Mouse (Mus musculus): Measurements from ENCODE around the gene Abca8a. TPM values are rescaled to one million over a fixed set of nuclear protein-coding genes. Genes with fewer than 3 reads are reported as not detected.

Gene Abca8a
- total and polyA plus RNA-seq, 3 experiments, result not detected

GRCm38 (mm10) chr11:109991270-109991669, 104.5 kb downstream of the Abca8a start:
- H3K36me3 ChIP-seq (ENCODE audit: control insufficient read depth in 1 of 2, insufficient read depth in 2 of 2, low read length in 2 of 2), result no peaks in the 10 kb centered on the region
- H3K4me1 ChIP-seq (ENCODE audit: control insufficient read depth in 1 of 2, insufficient read depth in 2 of 2, low read length in 2 of 2), result no peaks in the 10 kb centered on the region
- H3K27ac ChIP-seq (ENCODE audit: control insufficient read depth, low read depth, low read length), result no peak overlapping the region
- peak; percentile 51 for DNase-seq (ENCODE audit: low read depth, low spot score)
- no peak overlapping the region for H3K9ac ChIP-seq (ENCODE audit: control insufficient read depth, low read depth, low read length, poor library complexity, severe bottlenecking)
- no peaks in the 10 kb centered on the region for H3K27me3 ChIP-seq (ENCODE audit: control insufficient read depth in 1 of 2, insufficient read depth in 2 of 2, low read length in 2 of 2)
- H3K9me3 ChIP-seq (replicated peaks; ENCODE audit: insufficient read depth, low read length), result no peaks in the 10 kb centered on the region
- no peaks in the 10 kb centered on the region for H3K79me2 ChIP-seq (ENCODE audit: control insufficient read depth, insufficient read depth, low read length, poor library complexity)
- H3K4me3 ChIP-seq (ENCODE audit: control insufficient read depth in 1 of 2, insufficient read depth in 1 of 2, low read depth in 2 of 2, low read length in 2 of 2), result no peak overlapping the region
- TF ChIP-seq GATA1 (IDR thresholded peaks at IDR 0.05; ENCODE audit: low read depth, low read length), result no peak
- TF ChIP-seq SIN3A (IDR thresholded peaks at IDR 0.05; ENCODE audit: low read length), result no peak
- no peak for TF ChIP-seq ZKSCAN1 (IDR thresholded peaks at IDR 0.05; ENCODE audit: low read depth, low read length)
- TF ChIP-seq NELFE (IDR thresholded peaks at IDR 0.05; ENCODE audit: low read depth, low read length), result no peak
- TF ChIP-seq MAFK (IDR thresholded peaks at IDR 0.05; ENCODE audit: borderline replicate concordance, low read depth, low read length), result peak; percentile 50; the same call in 1 of the 2 replicates
- 0 out of 2 replicates have a peak, but pooled peaks have one; percentile 52 for TF ChIP-seq GABPA (IDR thresholded peaks at IDR 0.05; ENCODE audit: low read depth, low read length)
- TF ChIP-seq ELF1 (IDR thresholded peaks at IDR 0.05; ENCODE audit: low read depth, low read length), result no peak

GRCm38 (mm10) chr11:109990256-109990655, 105.5 kb downstream of the Abca8a start:
- Histone ChIP-seq H3K27me3 (ENCODE audit: control insufficient read depth in 1 of 2, insufficient read depth in 2 of 2, low read length in 2 of 2) (no peaks in the 10 kb centered on the region), H3K36me3 (ENCODE audit: control insufficient read depth in 1 of 2, insufficient read depth in 2 of 2, low read length in 2 of 2) (no peaks in the 10 kb centered on the region), H3K9me3 (replicated peaks; ENCODE audit: insufficient read depth, low read length) (no peaks in the 10 kb centered on the region), H3K9ac (ENCODE audit: control insufficient read depth, low read depth, low read length, poor library complexity, severe bottlenecking) (no peak overlapping the region), H3K4me3 (ENCODE audit: control insufficient read depth in 1 of 2, insufficient read depth in 1 of 2, low read depth in 2 of 2, low read length in 2 of 2) (no peak overlapping the region), H3K27ac (ENCODE audit: control insufficient read depth, low read depth, low read length) (no peak overlapping the region), H3K4me1 (ENCODE audit: control insufficient read depth in 1 of 2, insufficient read depth in 2 of 2, low read length in 2 of 2) (no peaks in the 10 kb centered on the region), H3K79me2 (ENCODE audit: control insufficient read depth, insufficient read depth, low read length, poor library complexity) (no peaks in the 10 kb centered on the region)
- no peak for DNase-seq (ENCODE audit: low read depth, low spot score)
- TF ChIP-seq ZC3H11A (IDR thresholded peaks at IDR 0.05; ENCODE audit: low read depth, low read length) (no peak), HCFC1 (IDR thresholded peaks at IDR 0.05; ENCODE audit: low read depth, low read length) (no peak), ELF1 (IDR thresholded peaks at IDR 0.05; ENCODE audit: low read depth, low read length) (no peak), GABPA (IDR thresholded peaks at IDR 0.05; ENCODE audit: low read depth, low read length) (no peak), SMC3 (IDR thresholded peaks at IDR 0.05; ENCODE audit: low read depth, low read length) (no peak), RAD21 (IDR thresholded peaks at IDR 0.05; ENCODE audit: low read depth, low read length) (no peak), ZKSCAN1 (IDR thresholded peaks at IDR 0.05; ENCODE audit: low read depth, low read length) (no peak), BHLHE40 (IDR thresholded peaks at IDR 0.05; ENCODE audit: borderline replicate concordance, low read depth, low read length) (no peak), GATA1 (IDR thresholded peaks at IDR 0.05; ENCODE audit: low read depth, low read length) (no peak), MAZ (IDR thresholded peaks at IDR 0.05; ENCODE audit: low read depth, low read length) (no peak), ZNF384 (IDR thresholded peaks at IDR 0.05; ENCODE audit: low read depth, low read length) (no peak), TAL1 (IDR thresholded peaks at IDR 0.05; ENCODE audit: low read length) (no peak), KAT2A (conservative IDR thresholded peaks at IDR 0.05; ENCODE audit: low read depth, low read length) (no peak), MXI1 (IDR thresholded peaks at IDR 0.05; ENCODE audit: low read depth, low read length) (no peak), NRF1 (IDR thresholded peaks at IDR 0.05; ENCODE audit: insufficient read depth, low read depth, low read length, poor library complexity, severe bottlenecking) (no peak), USF2 (IDR thresholded peaks at IDR 0.05; ENCODE audit: borderline replicate concordance in 1 of 2, insufficient read depth in 1 of 2, low read depth in 1 of 2, low read length in 2 of 2) (no peak), MAFK (IDR thresholded peaks at IDR 0.05; ENCODE audit: borderline replicate concordance, low read depth, low read length) (no peak), MYB (IDR thresholded peaks at IDR 0.05; ENCODE audit: low read depth, low read length) (no peak), EP300 (IDR thresholded peaks at IDR 0.05; ENCODE audit: low read depth in 1 of 2, low read length in 2 of 2) (no peak)
